Mouse (Mus musculus) C2C12 (cell line): ENCODE results near the gene Trak1. TPM values are rescaled to one million over a fixed set of nuclear protein-coding genes. Genes with fewer than 3 reads are reported as not detected.

Experiments used
- H3K27me3 ChIP-seq: one replicate; pipeline ENCODE4 v1.6.1; 2011; ENCODE audit not compliant: control insufficient read depth, insufficient read depth, insufficient read length
- H3K36me3 ChIP-seq: one replicate; pipeline ENCODE4 v1.6.1; 2011; ENCODE audit not compliant: control insufficient read depth, insufficient read depth
- H3K4me3 ChIP-seq: one replicate; pipeline ENCODE4 v1.5.1; 2011; ENCODE audit warnings: mild to moderate bottlenecking, control low read depth; ENCODE audit not compliant: poor library complexity, insufficient read depth, severe bottlenecking
- H3K79me2 ChIP-seq: one replicate; pipeline ENCODE4 v1.6.1; 2011; ENCODE audit not compliant: control insufficient read depth, insufficient read depth
- H3K79me3 ChIP-seq: one replicate; pipeline ENCODE4 v1.6.1; 2011; ENCODE audit warnings: low read depth, control low read depth
- H3ac ChIP-seq: one replicate; pipeline ENCODE3; 2011; ENCODE audit warnings: low read depth; ENCODE audit not compliant: control insufficient read depth, insufficient read length
- CEBPB ChIP-seq: IDR thresholded peaks from one replicate; pipeline ENCODE4 v1.6.1; 2011; ENCODE audit warnings: low read depth, mild to moderate bottlenecking, control low read depth, moderate library complexity
- CTCF ChIP-seq: IDR thresholded peaks from one replicate; pipeline ENCODE4 v1.5.1; 2011; ENCODE audit not compliant: control insufficient read depth, insufficient read depth, insufficient read length
- FOSL1 ChIP-seq: IDR thresholded peaks from one replicate; pipeline ENCODE4 v1.8.0; 2011; ENCODE audit warnings: mild to moderate bottlenecking, low read length; ENCODE audit not compliant: poor library complexity, insufficient read depth, severe bottlenecking
- MAX ChIP-seq: IDR thresholded peaks from one replicate; pipeline ENCODE4 v1.6.1; 2011; ENCODE audit warnings: mild to moderate bottlenecking, control low read depth
- MYOD1 ChIP-seq: IDR thresholded peaks from one replicate; pipeline ENCODE4 v1.6.1; 2011; ENCODE audit warnings: low read depth; ENCODE audit not compliant: control insufficient read depth, insufficient read length
- MYOG ChIP-seq: IDR thresholded peaks from one replicate; pipeline ENCODE4 v1.6.1; 2011; ENCODE audit not compliant: control insufficient read depth, insufficient read length; ENCODE audit errors: extremely low read depth
- USF1 ChIP-seq: IDR thresholded peaks from one replicate; pipeline ENCODE4 v1.6.1; 2011; ENCODE audit warnings: low read depth, mild to moderate bottlenecking, control low read depth, moderate library complexity
- polyA plus RNA-seq: library from polyadenylated mRNA; unstranded; fragments of >200 nt; fragmentation: generic; extraction: Trizol; gene quantifications from one replicate; pipeline ENCODE4 v1.2.1, GENCODE M21; 2012; ENCODE audit warnings: missing spikeins

Gene Trak1
- polyA plus RNA-seq, 1 experiment = 26.6 TPM

DNA sequence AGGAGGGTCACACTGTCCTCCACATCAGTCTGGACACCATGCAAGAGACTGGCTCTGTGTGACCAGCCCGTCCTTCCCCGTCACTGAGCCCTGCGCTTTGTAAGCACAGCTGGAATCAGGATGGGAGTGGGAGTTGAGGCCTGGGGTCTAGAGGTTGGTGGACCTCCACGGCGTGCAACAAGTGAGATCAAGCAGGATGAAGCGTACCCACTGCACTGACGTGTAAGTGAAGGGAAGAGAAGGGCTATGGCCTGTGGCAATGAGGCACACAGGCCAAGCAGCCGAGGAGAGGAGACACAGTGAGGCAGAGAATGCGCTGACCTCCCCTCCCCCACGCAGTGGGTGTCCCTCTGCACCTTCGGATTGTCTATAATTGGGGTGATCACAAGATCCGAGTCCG, 42.5 kb upstream of the Trak1 start:
- no peaks in the 10 kb centered on the region for H3K36me3 ChIP-seq
- H3K79me2 ChIP-seq = no peaks in the 10 kb centered on the region
- H3ac ChIP-seq = no peak overlapping the region
- H3K79me3 ChIP-seq = no peaks in the 10 kb centered on the region
- H3K4me3 ChIP-seq = no peak overlapping the region
- no peaks in the 10 kb centered on the region for H3K27me3 ChIP-seq
- TF ChIP-seq FOSL1 (no peak), MYOG (no peak), USF1 (no peak)

DNA sequence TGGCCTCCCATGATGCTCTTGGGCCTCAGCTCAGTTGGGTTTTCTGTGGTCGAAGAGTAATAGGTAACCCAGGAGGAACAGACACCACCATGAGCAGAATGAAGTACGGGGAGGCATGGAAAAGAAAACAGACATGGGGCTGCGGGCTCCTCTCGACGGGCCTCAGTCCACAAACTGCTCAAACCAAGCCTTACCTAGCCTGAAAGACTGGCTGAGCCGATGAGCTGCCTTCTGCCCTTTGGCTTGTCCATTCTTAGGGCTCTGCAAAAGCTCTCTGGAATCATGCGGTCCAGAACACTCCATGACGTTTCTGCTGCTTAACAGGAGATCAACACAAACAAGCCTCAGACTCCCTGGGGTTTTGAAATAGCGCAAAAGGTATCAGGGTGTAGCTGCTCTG, 40.2 kb upstream of the Trak1 start:
- H3ac ChIP-seq = no peak overlapping the region
- TF ChIP-seq FOSL1 = no peak
- no peak for TF ChIP-seq MYOG
- no peak for TF ChIP-seq USF1
- no peak for TF ChIP-seq CTCF
- TF ChIP-seq MYOD1 = no peak
- no peak for TF ChIP-seq MAX
- no peak for TF ChIP-seq CEBPB

DNA sequence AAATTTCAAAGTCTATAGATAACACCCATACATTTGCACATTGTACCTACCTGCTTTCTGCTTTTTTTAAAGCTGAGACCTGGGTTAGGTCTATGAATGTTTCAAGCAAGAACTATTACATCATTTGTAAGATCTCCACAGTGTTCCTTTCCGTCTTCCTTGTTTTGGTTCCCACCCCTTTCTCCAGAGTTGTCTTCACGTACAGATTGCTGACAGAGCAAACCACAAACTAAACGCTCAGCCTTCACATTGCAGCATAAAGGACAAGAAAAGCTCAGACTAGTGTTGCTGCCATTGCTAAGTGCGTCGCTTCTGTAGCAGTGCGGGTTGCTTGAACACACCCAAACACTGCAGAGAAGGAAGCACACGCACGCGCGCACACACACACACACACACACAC, 32.0 kb upstream of the Trak1 start:
- TF ChIP-seq MAX = no peak
- TF ChIP-seq MYOD1 = no peak
- no peak for TF ChIP-seq FOSL1
- TF ChIP-seq CEBPB = no peak
- no peak for TF ChIP-seq CTCF
- no peak for TF ChIP-seq USF1
- no peak for TF ChIP-seq MYOG
- Histone ChIP-seq H3K27me3 (no peaks in the 10 kb centered on the region), H3K4me3 (no peak overlapping the region), H3ac (no peak overlapping the region), H3K79me2 (no peaks in the 10 kb centered on the region), H3K79me3 (no peaks in the 10 kb centered on the region), H3K36me3 (peaks cover 3% of the 10 kb centered on the region)

More for the DNA sequence above, 40.2 kb upstream of the Trak1 start:
- Histone ChIP-seq H3K4me3 (no peak overlapping the region), H3K79me3 (no peaks in the 10 kb centered on the region), H3K79me2 (no peaks in the 10 kb centered on the region), H3K27me3 (no peaks in the 10 kb centered on the region), H3K36me3 (peaks cover 3% of the 10 kb centered on the region)

DNA sequence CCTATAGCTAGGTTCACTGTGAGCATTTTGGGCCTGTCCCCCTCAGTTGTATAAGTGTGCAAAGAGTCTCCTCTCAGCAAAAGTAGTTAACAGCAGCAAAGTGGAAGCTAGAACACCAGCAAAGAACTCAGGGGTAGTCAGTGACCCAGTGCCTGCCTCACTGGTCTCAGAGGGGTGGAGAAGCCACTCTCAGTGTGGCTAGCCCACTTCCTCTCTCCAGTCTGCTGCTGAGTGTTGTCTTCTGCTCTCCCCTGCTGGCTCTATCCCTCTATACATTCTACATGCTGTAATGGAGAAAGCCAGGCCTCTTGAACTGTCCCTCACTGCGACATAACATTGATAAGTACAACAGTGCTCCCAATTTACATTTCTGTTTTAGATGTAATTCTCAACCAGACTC, 26.2 kb upstream of the Trak1 start:
- Histone ChIP-seq H3K79me3 (no peaks in the 10 kb centered on the region), H3K36me3 (no peaks in the 10 kb centered on the region), H3K27me3 (no peaks in the 10 kb centered on the region), H3K79me2 (no peaks in the 10 kb centered on the region), H3ac (no peak overlapping the region), H3K4me3 (no peak overlapping the region)
- no peak for TF ChIP-seq MYOG
- TF ChIP-seq FOSL1 = no peak
- no peak for TF ChIP-seq MYOD1

DNA sequence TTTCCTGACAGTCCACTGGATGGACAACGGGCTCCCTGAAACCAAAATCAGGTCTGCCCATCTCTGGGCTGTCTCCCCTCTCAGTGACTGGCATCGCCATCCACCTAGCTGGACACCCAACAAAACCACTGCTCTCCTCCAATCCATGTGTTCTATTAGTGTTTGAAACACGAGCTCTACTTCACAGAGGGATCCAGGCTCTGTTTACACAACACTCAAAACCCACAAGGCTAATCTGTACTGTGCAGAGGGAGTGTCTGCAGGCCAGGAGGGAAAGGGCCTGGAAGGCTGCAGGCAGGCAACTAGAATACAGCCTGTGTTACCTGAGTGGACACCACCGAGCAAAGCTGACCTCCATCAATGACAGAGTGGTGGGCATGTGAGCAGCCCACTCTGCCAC, 25.7 kb upstream of the Trak1 start:
- Histone ChIP-seq H3K79me3 (no peaks in the 10 kb centered on the region), H3K27me3 (no peaks in the 10 kb centered on the region), H3ac (no peak overlapping the region), H3K36me3 (no peaks in the 10 kb centered on the region), H3K4me3 (no peak overlapping the region), H3K79me2 (no peaks in the 10 kb centered on the region)
- TF ChIP-seq CTCF (no peak), USF1 (no peak), MAX (no peak), FOSL1 (no peak), MYOG (no peak), MYOD1 (no peak), CEBPB (no peak)

DNA sequence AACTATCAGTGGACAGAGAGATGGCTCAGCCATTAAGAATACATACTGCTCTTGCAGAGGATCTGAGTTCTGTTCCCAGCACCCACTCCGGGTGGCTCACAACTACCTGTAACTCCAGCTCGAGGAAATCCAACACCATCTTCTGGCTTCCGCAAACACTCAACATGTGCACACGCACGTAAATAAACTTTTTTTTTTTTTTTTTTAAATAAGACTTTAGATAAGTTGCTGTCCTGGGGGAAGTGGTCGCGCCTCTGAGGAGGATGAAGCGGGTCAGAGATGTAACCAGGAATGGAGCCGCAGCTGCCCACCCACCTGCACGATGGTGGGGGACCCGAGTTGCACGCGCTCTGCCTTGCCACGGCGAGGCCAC, 20.6 kb upstream of the Trak1 start:
- no peak for TF ChIP-seq MYOG
- no peak for TF ChIP-seq CEBPB
- no peak for TF ChIP-seq FOSL1
- no peak for TF ChIP-seq CTCF
- no peak for TF ChIP-seq MYOD1
- no peak for TF ChIP-seq USF1
- no peak for TF ChIP-seq MAX
- no peaks in the 10 kb centered on the region for H3K79me2 ChIP-seq
- H3K36me3 ChIP-seq = no peaks in the 10 kb centered on the region
- peak overlapping the region; percentile 60 for H3K4me3 ChIP-seq
- no peaks in the 10 kb centered on the region for H3K79me3 ChIP-seq
- H3K27me3 ChIP-seq = no peaks in the 10 kb centered on the region
- H3ac ChIP-seq = peak overlapping the region; percentile 95
